In genomic region chr1:93445822-93446162, GRCm38 (mm10) we compare ENCODE assay signal across 8 mouse cellular contexts. TPM values are rescaled to one million over a fixed set of nuclear protein-coding genes. Genes with fewer than 3 reads are reported as not detected.
A peak's percentile ranks its signal among the peaks of the same experiment; 100 is the strongest.
DNase-seq lines count a peak whose midpoint lies in the region; ATAC-seq and TF ChIP-seq lines count a peak whose summit lies in the region.

No protein-coding gene starts in this region.

- ATAC-seq in heart, embryonic 14.5 days (ENCODE audit: insufficient number of reproducible peaks, insufficient read depth, low FRiP score, low read depth) = 0 out of 2 replicates have a peak, but pooled peaks have one; percentile 4
- ATAC-seq in G1E (ENCODE audit: extremely low read depth, insufficient number of reproducible peaks, low FRiP score, poor library complexity, severe bottlenecking) = 0 out of 2 replicates have a peak, but pooled peaks have one; percentile 6
- ATAC-seq in forebrain, postnatal 0 days = peak; percentile 46

- WGBS in heart, embryonic 14.5 days = 13% methylated on average over 3 of the region's 3 CpGs
- WGBS in forebrain, postnatal 0 days = 17% methylated on average over 3 of the region's 3 CpGs
- WGBS in midbrain, embryonic 10.5 days = 21% methylated on average over 3 of the region's 3 CpGs

- no peak for DNase-seq in heart, postnatal 36 days
- no peak for DNase-seq in G1E (ENCODE audit: low spot score)
- no peak for DNase-seq in forebrain, postnatal 0 days
- no peak for DNase-seq in midbrain, embryonic 10.5 days (ENCODE audit: low spot score)
- DNase-seq in ovary, postnatal 14 days (ENCODE audit: low spot score) = no peak
- DNase-seq in layer of hippocampus, postnatal 25 days (ENCODE audit: extremely low spot score in 1 of 2, low spot score in 1 of 2) = no peak
- no peak for DNase-seq in gastrocnemius, postnatal 14 days

- H3K4me3 ChIP-seq in heart, embryonic 14.5 days (ENCODE audit: control insufficient read depth in 1 of 2, insufficient read depth in 1 of 2, low read depth in 1 of 2, low read length in 2 of 2) = peak overlapping the region; percentile 83 to 95
- H3K4me3 ChIP-seq in G1E (ENCODE audit: low read depth, low read length) = peak overlapping the region; percentile 83
- peak overlapping the region; percentile 59 for H3K4me3 ChIP-seq in forebrain, postnatal 0 days (ENCODE audit: low read depth, low read length)
- peak overlapping the region; percentile 97 for H3K4me3 ChIP-seq in midbrain, embryonic 10.5 days

- TF ChIP-seq CTCF in G1E (IDR thresholded peaks at IDR 0.05; ENCODE audit: low read depth, low read length) = no peak
- peak; percentile 25 for TF ChIP-seq CTCF in forebrain, postnatal 0 days (IDR thresholded peaks at IDR 0.05; ENCODE audit: low read depth)

- peak overlapping the region; percentile 92 for H3K9ac ChIP-seq in heart, embryonic 14.5 days (ENCODE audit: low read length)
- peak overlapping the region; percentile 62 for H3K9ac ChIP-seq in forebrain, postnatal 0 days

- intact Hi-C loops in heart, postnatal 36 days (cut with DNase I) = loop anchor here (1.0 kb wide), 1 partner anchor 33 kb away; the partner anchor contains the start of gene Hdlbp
- intact Hi-C loops in gastrocnemius, postnatal 14 days (cut with DNase I; ENCODE audit: low total_unique reads) = no loop called here

- H3K4me2 ChIP-seq in heart, embryonic 14.5 days (ENCODE audit: low read length) = peak overlapping the region; percentile 76
- H3K4me2 ChIP-seq in forebrain, postnatal 0 days (ENCODE audit: low read depth) = peak overlapping the region; percentile 98

- peaks cover 16% of the 10 kb centered on the region for H3K36me3 ChIP-seq in heart, embryonic 14.5 days (ENCODE audit: control insufficient read depth, insufficient read depth, low read length)
- peaks cover 55% of the 10 kb centered on the region for H3K36me3 ChIP-seq in G1E (replicated peaks)
- H3K36me3 ChIP-seq in forebrain, postnatal 0 days (ENCODE audit: insufficient read depth) = no peaks in the 10 kb centered on the region
- peaks cover 14% of the 10 kb centered on the region for H3K36me3 ChIP-seq in midbrain, embryonic 10.5 days

- H3K4me1 ChIP-seq in heart, embryonic 14.5 days (ENCODE audit: control insufficient read depth in 2 of 2, insufficient read depth in 2 of 2, low read length in 2 of 2) = peaks cover 6 to 32% of the 10 kb centered on the region in 2 experiments
- peaks cover 44% of the 10 kb centered on the region for H3K4me1 ChIP-seq in G1E (ENCODE audit: insufficient read depth, low read depth, low read length)
- H3K4me1 ChIP-seq in forebrain, postnatal 0 days (ENCODE audit: insufficient read depth) = no peaks in the 10 kb centered on the region; the same call in 1 of the 2 replicates
- peaks cover 28% of the 10 kb centered on the region for H3K4me1 ChIP-seq in midbrain, embryonic 10.5 days

- peak overlapping the region; percentile 65 to 97 for H3K27ac ChIP-seq in heart, embryonic 14.5 days (replicated peaks in 1 of 2; ENCODE audit: control insufficient read depth in 1 of 2, insufficient read depth in 1 of 2, low read depth in 2 of 2, low read length in 2 of 2)
- 0 out of 2 replicates have a peak overlapping the region, but pooled peaks have one; percentile 50 for H3K27ac ChIP-seq in forebrain, postnatal 0 days (ENCODE audit: low read depth, low read length)
- H3K27ac ChIP-seq in midbrain, embryonic 10.5 days (replicated peaks) = peak overlapping the region; percentile 91

- H3K9me3 ChIP-seq in heart, embryonic 14.5 days (ENCODE audit: control insufficient read depth, low read length) = no peaks in the 10 kb centered on the region
- H3K9me3 ChIP-seq in G1E (replicated peaks) = no peaks in the 10 kb centered on the region
- no peaks in the 10 kb centered on the region for H3K9me3 ChIP-seq in forebrain, postnatal 0 days (ENCODE audit: low read length)
- no peaks in the 10 kb centered on the region for H3K9me3 ChIP-seq in midbrain, embryonic 10.5 days (replicated peaks)

- no peaks in the 10 kb centered on the region for H3K27me3 ChIP-seq in heart, embryonic 14.5 days (ENCODE audit: control insufficient read depth, insufficient read depth, low read length)
- H3K27me3 ChIP-seq in G1E (ENCODE audit: insufficient read depth, low read length) = no peaks in the 10 kb centered on the region
- no peaks in the 10 kb centered on the region for H3K27me3 ChIP-seq in forebrain, postnatal 0 days (ENCODE audit: insufficient read depth, low read length)
- H3K27me3 ChIP-seq in midbrain, embryonic 10.5 days (ENCODE audit: low read depth, poor library complexity, severe bottlenecking) = no peaks in the 10 kb centered on the region

RNA-seq across cellular contexts. Expression of gene Hdlbp, which starts 32.8 kb away (rescaled TPM):
- polyA plus RNA-seq in heart, embryonic 14.5 days (2014; fragmentation: Nextera tagmentation; extraction: Ambion mirVana) = 119 and 138 TPM in 2 replicates
- total RNA-seq in heart, postnatal 36 days (2021) = 100 to 1,000 TPM; 568 to 579 TPM
- 470 and 482 TPM in 2 replicates for total RNA-seq in G1E (2014; fragmentation: Nextera tagmentation)
- 116 and 144 TPM in 2 replicates for total RNA-seq in G1E (2017)
- 57.5 and 62.1 TPM in 2 replicates for polyA plus RNA-seq in G1E (2012)
- total RNA-seq in forebrain, postnatal 0 days (2014; rRNA removed) = 61.1 and 69.4 TPM in 2 replicates
- polyA plus RNA-seq in forebrain, postnatal 0 days (2015; fragmentation: Nextera tagmentation; extraction: Ambion mirVana) = 55.6 and 78.3 TPM in 2 replicates
- polyA plus RNA-seq in midbrain, embryonic 10.5 days (2016; fragmentation: Nextera tagmentation; extraction: Ambion mirVana) = 106 and 107 TPM in 2 replicates
- 100 to 1,000 TPM; 151 to 158 TPM for total RNA-seq in layer of hippocampus, postnatal 25 days (2021)
- 100 to 1,000 TPM; 220 to 231 TPM for total RNA-seq in gastrocnemius, postnatal 14 days (2021)
